Mouse (Mus musculus) liver, adult 2 months (tissue): ENCODE results near the gene Cfl2. TPM values are rescaled to one million over a fixed set of nuclear protein-coding genes. Genes with fewer than 3 reads are reported as not detected.

Source experiments
- DNase-seq: peaks from one replicate; pipeline ENCODE4 v3.0.0-alpha.2; 2011; ENCODE audit warnings: low read depth, low spot score; ENCODE audit errors: extremely low read depth
- H3K27ac ChIP-seq: fragments of 200-500 bp; replicated peaks from 2 replicates; pipeline ENCODE4 v1.5.1; 2012; ENCODE audit warnings: low read depth, mild to moderate bottlenecking, control low read depth, inconsistent platforms, low read length; ENCODE audit not compliant: insufficient read depth
- H3K27me3 ChIP-seq: fragments of 200-500 bp; 2 replicates; pipeline ENCODE4 v1.6.1; 2012; ENCODE audit warnings: mild to moderate bottlenecking, moderate library complexity, low read length, inconsistent platforms; ENCODE audit not compliant: control insufficient read depth, insufficient read depth
- H3K36me3 ChIP-seq: fragments of 200-500 bp; 2 replicates; pipeline ENCODE4 v1.6.1; 2012; ENCODE audit warnings: low read length, inconsistent platforms; ENCODE audit not compliant: control insufficient read depth, insufficient read depth
- H3K4me1 ChIP-seq: fragments of 200-500 bp; 2 replicates; pipeline ENCODE4 v1.6.1; 2011; ENCODE audit warnings: low read length; ENCODE audit not compliant: control insufficient read depth, insufficient read depth
- H3K4me3 ChIP-seq: fragments of 200-500 bp; 2 replicates; pipeline ENCODE4 v1.5.1; 2011; ENCODE audit warnings: low read depth, mild to moderate bottlenecking, control low read depth, low read length, moderate library complexity; ENCODE audit not compliant: insufficient read depth
- H3K79me2 ChIP-seq: fragments of 200-500 bp; 2 replicates; pipeline ENCODE4 v1.6.1; 2012; ENCODE audit warnings: inconsistent platforms, mild to moderate bottlenecking, low read length, moderate library complexity; ENCODE audit not compliant: control insufficient read depth, insufficient read depth
- H3K9ac ChIP-seq: fragments of 200-500 bp; 2 replicates; pipeline ENCODE4 v1.6.1; 2012; ENCODE audit warnings: low read depth, mild to moderate bottlenecking, control low read depth, inconsistent platforms, low read length
- CTCF ChIP-seq: fragments of 200-500 bp; IDR thresholded peaks from 2 replicates; pipeline ENCODE4 v1.5.1; 2011; ENCODE audit warnings: low read depth, low read length, control low read depth
- POLR2A ChIP-seq: fragments of 200-500 bp; IDR thresholded peaks from 2 replicates; pipeline ENCODE4 v1.6.1; 2011; ENCODE audit warnings: low read length, control low read depth; ENCODE audit not compliant: insufficient read depth; ENCODE audit errors: extremely low read depth
- WGBS: fragments of 180-500 bp; shearing (Covaris S2); methylation state at CpG from one replicate; pipeline ENCODE4 v1.1.7; 2018; 5-methylcytosine and 5-hydroxymethylcytosine counted together
- polyA plus RNA-seq: library from polyadenylated mRNA; depleted of rRNA; stranded (reverse); fragments of >200 nt; gene quantifications from 2 replicates; pipeline ENCODE4 v1.2.3, GENCODE M21; 2012
- total RNA-seq: library from RNA; depleted of rRNA; stranded (reverse); fragments of >200 nt; gene quantifications from 2 replicates; pipeline ENCODE4 v1.2.3, GENCODE M21; 2014

The Cfl2 gene
- total and polyA plus RNA-seq, 2 experiments: 10.8 to 64.6 TPM

GRCm38 (mm10) chr12:54850551-54850950 is 12.1 kb downstream of the Cfl2 start:
- Histone ChIP-seq H3K27ac (no peak overlapping the region), H3K79me2 (no peaks in the 10 kb centered on the region), H3K4me3 (no peak overlapping the region), H3K27me3 (no peaks in the 10 kb centered on the region), H3K36me3 (no peaks in the 10 kb centered on the region), H3K9ac (no peak overlapping the region), H3K4me1 (no peaks in the 10 kb centered on the region)
- DNase-seq: no peak
- no peak for TF ChIP-seq CTCF
- no peak for TF ChIP-seq POLR2A
- WGBS: 86% methylated on average over 2 of the region's 2 CpGs

- H3K9ac ChIP-seq: no peak overlapping the region
- no peak overlapping the region for H3K4me3 ChIP-seq
- no peaks in the 10 kb centered on the region for H3K79me2 ChIP-seq
- no peak for DNase-seq
- no peaks in the 10 kb centered on the region for H3K4me1 ChIP-seq
- no peak overlapping the region for H3K27ac ChIP-seq
- no peaks in the 10 kb centered on the region for H3K36me3 ChIP-seq
- TF ChIP-seq POLR2A: no peak
- no peak for TF ChIP-seq CTCF
- H3K27me3 ChIP-seq: no peaks in the 10 kb centered on the region
Observed at GRCm38 (mm10) chr12:54844415-54844814, 18.3 kb downstream of the Cfl2 start.

GRCm38 (mm10) chr12:54841576-54841975 is 21.1 kb downstream of the Cfl2 start:
- TF ChIP-seq CTCF: no peak
- no peak for TF ChIP-seq POLR2A
- Histone ChIP-seq H3K79me2 (no peaks in the 10 kb centered on the region), H3K27me3 (no peaks in the 10 kb centered on the region), H3K9ac (no peak overlapping the region), H3K4me1 (no peaks in the 10 kb centered on the region), H3K4me3 (no peak overlapping the region), H3K36me3 (no peaks in the 10 kb centered on the region), H3K27ac (no peak overlapping the region)
- DNase-seq: no peak
- WGBS: 88% methylated on average over 1 of the region's 1 CpGs

- TF ChIP-seq POLR2A (no peak), CTCF (no peak)
- Histone ChIP-seq H3K79me2 (no peaks in the 10 kb centered on the region), H3K36me3 (no peaks in the 10 kb centered on the region), H3K4me3 (no peak overlapping the region), H3K4me1 (peaks cover 4% of the 10 kb centered on the region; the same call in 1 of the 2 replicates), H3K27ac (no peak overlapping the region), H3K27me3 (no peaks in the 10 kb centered on the region), H3K9ac (no peak overlapping the region)
- no peak for DNase-seq
- WGBS: 91% methylated on average over 2 of the region's 2 CpGs
Observed at GRCm38 (mm10) chr12:54839815-54840214, 22.9 kb downstream of the Cfl2 start.

- TF ChIP-seq CTCF (no peak), POLR2A (no peak)
- Histone ChIP-seq H3K27ac (no peak overlapping the region), H3K36me3 (no peaks in the 10 kb centered on the region), H3K4me3 (no peak overlapping the region), H3K9ac (no peak overlapping the region), H3K79me2 (no peaks in the 10 kb centered on the region), H3K4me1 (peaks cover 4% of the 10 kb centered on the region; the same call in 1 of the 2 replicates), H3K27me3 (no peaks in the 10 kb centered on the region)
- DNase-seq: no peak
Observed at GRCm38 (mm10) chr12:54838931-54839330, 23.7 kb downstream of the Cfl2 start.

- Histone ChIP-seq H3K27ac (no peak overlapping the region), H3K79me2 (no peaks in the 10 kb centered on the region), H3K36me3 (no peaks in the 10 kb centered on the region), H3K4me3 (no peak overlapping the region), H3K27me3 (no peaks in the 10 kb centered on the region), H3K9ac (no peak overlapping the region), H3K4me1 (peaks cover 4% of the 10 kb centered on the region; the same call in 1 of the 2 replicates)
- DNase-seq: no peak
- 77% methylated on average over 18 of the region's 18 CpGs for WGBS
- no peak for TF ChIP-seq POLR2A
- TF ChIP-seq CTCF: no peak
Observed at GRCm38 (mm10) chr12:54835608-54836570, 26.8 kb downstream of the Cfl2 start.
